Mouse (Mus musculus) heart, adult 2 months (tissue): ENCODE measurements around the gene Lrrc75a. TPM values are rescaled to one million over a fixed set of nuclear protein-coding genes. Genes with fewer than 3 reads are reported as not detected.
A peak's percentile ranks its signal among the peaks of the same experiment; 100 is the strongest.

Source experiments
- DNase-seq, 2 experiments: peaks; one replicate each; pipeline ENCODE4 v3.0.0; 2021
- H3K27ac ChIP-seq: fragments of 200-600 bp; 2 replicates; pipeline ENCODE4 v1.8.1; 2022
- H3K27me3 ChIP-seq: fragments of 200-500 bp; 2 replicates; pipeline ENCODE4 v1.6.1; 2012; ENCODE audit warnings: mild to moderate bottlenecking, low read length, inconsistent platforms, mixed read lengths; ENCODE audit not compliant: control insufficient read depth, insufficient read depth
- H3K36me3 ChIP-seq: fragments of 200-500 bp; 2 replicates; pipeline ENCODE4 v1.6.1; 2012; ENCODE audit warnings: low read length, inconsistent platforms; ENCODE audit not compliant: control insufficient read depth, insufficient read depth
- H3K4me1 ChIP-seq: fragments of 200-500 bp; 2 replicates; pipeline ENCODE4 v1.6.1; 2011; ENCODE audit warnings: low read length; ENCODE audit not compliant: control insufficient read depth, insufficient read depth
- H3K4me3 ChIP-seq: fragments of 200-600 bp; 2 replicates; pipeline ENCODE4 v1.8.1; 2022
- H3K79me2 ChIP-seq: fragments of 200-500 bp; replicated peaks from 2 replicates; pipeline ENCODE4 v1.6.1; 2012; ENCODE audit warnings: mild to moderate bottlenecking, inconsistent platforms, low read length, moderate library complexity, mixed read lengths; ENCODE audit not compliant: control insufficient read depth, insufficient read depth
- H3K9ac ChIP-seq: fragments of 200-500 bp; 2 replicates; pipeline ENCODE4 v1.6.1; 2012; ENCODE audit warnings: low read depth, mild to moderate bottlenecking, control low read depth, inconsistent platforms, low read length, mixed read lengths
- CTCF ChIP-seq: fragments of 200-600 bp; IDR thresholded peaks from 2 replicates; pipeline ENCODE4 v1.8.1; 2022; ENCODE audit warnings: antibody characterized with exemption, mild to moderate bottlenecking, moderate library complexity
- EP300 ChIP-seq: fragments of 200-500 bp; IDR thresholded peaks from 2 replicates; pipeline ENCODE4 v1.6.1; 2011; ENCODE audit warnings: low read depth, low read length, control low read depth; ENCODE audit not compliant: insufficient read depth
- POLR2A ChIP-seq: fragments of 200-500 bp; IDR thresholded peaks from 2 replicates; pipeline ENCODE4 v1.6.1; 2011; ENCODE audit warnings: mild to moderate bottlenecking, low read depth, low read length, control low read depth; ENCODE audit not compliant: insufficient read depth
- WGBS: fragments of 180-500 bp; shearing (Covaris S2); methylation state at CpG from one replicate; pipeline ENCODE4 v1.1.7; 2018; 5-methylcytosine and 5-hydroxymethylcytosine counted together
- intact Hi-C: fragments of 180-260 bp; cut with DNase I; formaldehyde crosslinking; loops from one replicate; pipeline ENCODE4 v1.15.1; 2025
- polyA plus RNA-seq: library from polyadenylated mRNA; depleted of rRNA; stranded (reverse); fragments of >200 nt; gene quantifications from 2 replicates; pipeline ENCODE4 v1.2.3, GENCODE M21; 2012
- total RNA-seq, 2 experiments: library from RNA; stranded (reverse); gene quantifications; 2 replicates each; pipeline ENCODE4 v1.2.3; 2021

The Lrrc75a gene
- total and polyA plus RNA-seq, 3 experiments, result 3.3 to 6.2 (median 4.2) TPM

- Histone ChIP-seq H3K4me3 (no peak overlapping the region), H3K4me1 (peaks cover 12% of the 10 kb centered on the region), H3K79me2 (no peaks in the 10 kb centered on the region), H3K27me3 (no peaks in the 10 kb centered on the region), H3K9ac (no peak overlapping the region), H3K27ac (no peak overlapping the region), H3K36me3 (no peaks in the 10 kb centered on the region)
- DNase-seq, result no peak
- intact Hi-C loops, result loop anchor here (2.0 kb wide), 1 partner anchor 18 kb away; the partner anchor contains the start of genes Lrrc75a and Mmgt2
- WGBS, result 20% methylated on average over 11 of the region's 11 CpGs
- TF ChIP-seq CTCF (no peak), EP300 (no peak), POLR2A (no peak)
Observed at GRCm38 (mm10) chr11:62630225-62630821, 18.0 kb downstream of the Lrrc75a start.

DNA sequence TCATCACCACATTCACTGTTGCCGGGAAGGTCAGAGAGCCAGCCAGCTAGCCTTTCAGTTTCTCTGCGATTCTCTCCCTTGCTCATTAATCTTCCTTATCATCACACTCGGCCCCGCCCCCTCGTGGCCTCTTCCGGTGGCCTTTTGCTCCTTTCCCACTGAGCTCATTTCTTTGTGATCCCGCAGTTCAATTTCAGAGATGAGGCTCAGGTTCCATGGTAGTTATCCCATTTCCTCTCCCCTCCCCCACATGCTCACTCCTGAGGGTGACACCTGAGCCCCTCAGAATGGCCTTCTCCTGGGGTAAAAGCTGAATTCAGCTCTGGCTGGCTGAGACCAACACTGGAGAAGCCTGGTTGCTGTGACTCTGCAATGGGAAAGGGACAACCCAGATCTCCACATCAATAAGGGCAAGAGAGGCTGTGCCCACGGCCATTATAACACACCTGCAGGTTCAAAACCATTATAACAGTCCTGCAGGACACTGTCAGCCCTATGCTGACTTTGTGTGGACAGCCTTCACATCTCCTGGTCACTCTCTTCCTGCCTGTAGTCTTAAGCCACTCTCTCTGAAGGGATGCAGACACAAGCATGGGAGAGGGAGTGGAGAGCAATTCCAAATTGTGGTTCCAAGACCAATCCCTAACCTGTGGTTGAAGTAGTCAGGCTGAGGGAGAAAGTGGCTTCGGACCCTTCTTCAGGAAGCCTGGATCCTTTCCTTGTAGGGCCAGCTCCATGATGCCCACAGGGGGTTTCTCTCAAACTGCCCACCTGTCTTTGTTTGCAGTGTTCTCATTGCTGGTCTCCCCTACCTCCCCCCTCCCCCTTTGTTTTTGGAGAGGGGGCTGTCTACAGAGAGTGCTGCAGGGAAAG is 18.7 kb downstream of the Lrrc75a start:
- no peaks in the 10 kb centered on the region for H3K36me3 ChIP-seq
- H3K4me3 ChIP-seq, result no peak overlapping the region
- no peak overlapping the region for H3K9ac ChIP-seq
- H3K79me2 ChIP-seq, result no peaks in the 10 kb centered on the region
- intact Hi-C loops, result loop anchor here (2.0 kb wide), 1 partner anchor 19 kb away; the partner anchor contains the start of genes Lrrc75a and Mmgt2
- no peak overlapping the region for H3K27ac ChIP-seq
- WGBS, result 22% methylated on average over 9 of the region's 9 CpGs
- H3K4me1 ChIP-seq, result peaks cover 12% of the 10 kb centered on the region
- DNase-seq, result no peak
- no peak for TF ChIP-seq POLR2A
- TF ChIP-seq CTCF, result no peak
- no peak for TF ChIP-seq EP300
- no peaks in the 10 kb centered on the region for H3K27me3 ChIP-seq

DNA sequence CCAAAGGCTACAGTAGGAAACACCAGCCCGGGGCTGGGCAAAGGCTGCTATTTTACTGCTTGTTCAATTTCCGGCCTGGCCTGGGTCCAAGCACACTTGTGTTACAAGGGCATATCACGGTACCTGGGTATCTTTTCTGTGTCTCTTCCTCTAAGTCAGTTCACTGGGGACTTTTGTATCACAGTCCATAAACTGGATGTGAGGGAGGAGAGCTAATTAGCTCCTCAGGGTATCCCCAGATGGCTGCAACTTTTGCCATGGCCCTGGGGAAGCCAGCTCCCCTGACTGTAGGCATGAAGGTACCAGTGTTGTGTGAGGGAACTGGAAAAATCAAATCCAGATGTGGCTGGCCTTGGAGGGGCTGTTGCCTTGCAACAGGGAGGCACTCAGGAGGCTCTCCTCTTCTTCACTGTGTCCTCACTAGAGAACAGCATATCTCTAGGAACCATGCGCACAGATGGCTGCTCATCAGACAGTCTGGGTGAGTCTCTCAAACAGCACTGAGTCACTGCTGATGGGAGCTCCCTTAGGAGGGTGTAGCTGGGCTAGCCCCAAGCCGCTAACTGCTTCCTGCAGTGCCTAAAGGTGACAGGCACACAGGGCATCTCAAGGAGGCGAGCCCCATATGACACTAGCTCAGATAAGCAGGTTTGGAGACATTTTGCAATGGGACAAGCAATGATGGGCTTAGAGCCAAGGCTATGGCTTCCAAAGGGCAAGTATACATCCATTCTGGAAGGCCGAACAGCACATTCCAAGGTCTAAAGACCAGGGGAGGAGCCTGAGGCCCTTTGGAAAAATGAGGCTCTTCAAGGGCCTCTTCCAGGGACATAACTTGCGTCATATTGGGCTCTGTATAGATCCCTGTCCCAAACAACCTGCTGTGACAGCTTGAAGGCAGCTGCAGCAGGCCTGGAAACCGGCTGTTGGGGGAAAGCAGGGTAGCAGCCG is 23.7 kb downstream of the Lrrc75a start:
- whole genome bisulfite sequencing, result 57% methylated on average over 10 of the region's 10 CpGs

DNA sequence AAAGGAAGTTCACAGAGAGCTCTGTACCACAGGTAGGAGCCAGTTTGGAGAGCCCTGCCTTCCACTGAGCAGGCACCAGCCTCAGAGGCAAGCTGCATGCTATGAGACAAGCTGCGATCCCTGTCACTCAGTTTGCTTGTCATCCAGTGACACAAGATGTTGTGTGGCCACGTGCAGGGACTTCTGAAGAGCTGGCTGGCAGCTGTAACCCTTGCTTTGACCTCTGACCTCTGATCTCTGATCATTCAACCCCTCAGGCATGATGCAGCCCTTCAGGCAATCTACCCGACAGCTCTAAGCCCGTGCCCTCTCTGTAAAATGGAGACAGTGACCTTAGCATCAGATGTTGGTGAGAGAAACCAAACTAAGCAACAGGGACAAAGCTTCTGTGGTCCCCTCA is 25.5 kb downstream of the Lrrc75a start:
- TF ChIP-seq EP300 (no peak), CTCF (no peak), POLR2A (no peak)
- no peak overlapping the region for H3K27ac ChIP-seq
- H3K4me3 ChIP-seq, result no peak overlapping the region
- H3K9ac ChIP-seq, result no peak overlapping the region
- no peaks in the 10 kb centered on the region for H3K79me2 ChIP-seq
- DNase-seq, result no peak
- intact Hi-C loops, result no loop called here
- no peaks in the 10 kb centered on the region for H3K27me3 ChIP-seq
- peaks cover 3% of the 10 kb centered on the region for H3K4me1 ChIP-seq
- H3K36me3 ChIP-seq, result no peaks in the 10 kb centered on the region
- 88% methylated on average over 4 of the region's 4 CpGs for WGBS

More for the DNA sequence above, 23.7 kb downstream of the Lrrc75a start:
- H3K27ac ChIP-seq, result peak overlapping the region; percentile 15; the same call in 1 of the 2 replicates
- H3K36me3 ChIP-seq, result no peaks in the 10 kb centered on the region
- H3K4me3 ChIP-seq, result no peak overlapping the region
- intact Hi-C loops, result no loop called here
- H3K9ac ChIP-seq, result no peak overlapping the region
- TF ChIP-seq POLR2A (no peak), CTCF (no peak), EP300 (no peak)
- no peaks in the 10 kb centered on the region for H3K27me3 ChIP-seq
- H3K79me2 ChIP-seq, result no peaks in the 10 kb centered on the region
- peaks cover 10% of the 10 kb centered on the region for H3K4me1 ChIP-seq
- peak in 1 of 2 experiments; percentile 27 for DNase-seq

- TF ChIP-seq EP300 (no peak), POLR2A (no peak), CTCF (no peak)
- Histone ChIP-seq H3K27ac (no peak overlapping the region), H3K9ac (no peak overlapping the region), H3K4me3 (no peak overlapping the region), H3K27me3 (no peaks in the 10 kb centered on the region), H3K36me3 (no peaks in the 10 kb centered on the region), H3K4me1 (peaks cover 3% of the 10 kb centered on the region), H3K79me2 (no peaks in the 10 kb centered on the region)
- DNase-seq, result no peak
- intact Hi-C loops, result no loop called here
- WGBS, result 90% methylated on average over 4 of the region's 4 CpGs
Observed at GRCm38 (mm10) chr11:62621586-62622283, 26.6 kb downstream of the Lrrc75a start.
